Mouse (Mus musculus) mesoderm, embryonic 11.5 days (tissue): ENCODE measurements at regions not wholly inside any gene's neighbourhood (a gene's known extent, or its start where the extent isn't known, plus 50 kb on each side); places are given as distances from the start of the nearest gene placed in this dataset.

Experiments used
- DNase-seq: peaks from one replicate; pipeline ENCODE4 v3.0.0-alpha.2; 2012; ENCODE audit warnings: low read depth, low spot score

- no peak for DNase-seq
Measured at GRCm38 (mm10) chr10:122197703-122198102, 100.5 kb upstream of the Rxylt1 start.

DNA sequence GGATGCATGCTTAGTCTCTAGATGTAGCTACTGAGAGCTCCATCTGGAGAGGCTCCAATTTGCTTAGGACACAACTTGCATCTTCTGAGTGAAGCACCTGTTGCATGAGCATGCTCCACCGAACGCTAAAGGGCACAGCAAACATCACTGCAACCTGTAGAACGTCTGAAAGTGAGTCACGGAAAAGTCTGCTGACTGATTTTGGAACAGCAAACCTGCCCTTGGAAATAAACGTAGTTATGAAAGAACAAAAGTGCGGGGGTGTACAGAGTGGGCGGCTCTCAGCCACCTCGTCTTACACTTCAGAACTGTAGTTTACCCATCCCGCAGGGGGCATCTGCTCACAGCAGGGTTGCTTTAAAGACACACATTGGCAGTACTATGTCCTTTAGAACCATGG, 97.0 kb upstream of the Rxylt1 start:
- no peak for DNase-seq

DNA sequence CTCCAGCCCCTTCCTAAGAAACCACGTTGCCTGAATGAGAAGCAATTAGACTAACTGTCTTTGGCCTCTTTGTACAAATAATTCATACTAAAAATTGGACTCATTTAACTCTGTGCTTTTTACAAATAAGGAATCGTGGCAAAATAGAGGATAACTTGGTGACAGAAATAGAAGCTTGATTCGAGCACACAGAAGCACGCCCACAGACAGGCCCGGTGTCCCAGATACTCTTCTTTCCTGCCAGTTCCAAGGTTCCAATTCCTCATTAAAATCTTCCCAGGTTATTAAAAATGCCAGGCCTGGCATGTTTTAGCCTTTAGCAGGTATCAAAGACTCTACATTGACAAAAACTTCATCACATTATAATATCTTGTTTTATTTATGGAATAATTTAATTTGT, 96.2 kb upstream of the Rxylt1 start:
- no peak for DNase-seq

- DNase-seq = no peak
Measured at GRCm38 (mm10) chr10:122185152-122185745, 88.1 kb upstream of the Rxylt1 start.

- DNase-seq = no peak
Measured at GRCm38 (mm10) chr10:122183025-122183424, 85.9 kb upstream of the Rxylt1 start.

GRCm38 (mm10) chr10:122149038-122149437, 51.9 kb upstream of the Rxylt1 start:
- no peak for DNase-seq

GRCm38 (mm10) chr10:122148609-122149008, 51.4 kb upstream of the Rxylt1 start:
- DNase-seq = no peak
